Mouse (Mus musculus) embryonic fibroblast, embryonic 13.5 days (primary cell): ENCODE measurements at regions not wholly inside any gene's neighbourhood (a gene's known extent, or its start where the extent isn't known, plus 50 kb on each side); places are given as distances from the start of the nearest gene placed in this dataset.

ENCODE experiments used
- CTCF ChIP-seq: IDR thresholded peaks from 2 replicates; pipeline ENCODE4 v1.5.1; 2011; ENCODE audit warnings: mild to moderate bottlenecking, control low read depth, low read length, moderate library complexity, borderline replicate concordance; ENCODE audit not compliant: insufficient read depth
- POLR2A ChIP-seq: IDR thresholded peaks from 2 replicates; pipeline ENCODE4 v1.6.1; 2011; ENCODE audit warnings: low read depth, mild to moderate bottlenecking, control low read depth, low read length, moderate library complexity

GRCm38 (mm10) chr6:147784249-147784648, 262.8 kb upstream of the Far2 start:
- no peak for TF ChIP-seq CTCF
- TF ChIP-seq POLR2A = no peak
